29 mouse cellular contexts compared by ENCODE assay signal in genomic region chr11:74515046-74515445, GRCm38 (mm10).
DNase-seq lines count a peak whose midpoint lies in the region; ATAC-seq and TF ChIP-seq lines count a peak whose summit lies in the region.
"Had no signal": no experiment of that assay in that cellular context is flagged by ENCODE, and none has a peak within 500 bp of the region (broad histone marks: within the 10 kb centered on the region; RNA-seq: fewer than 3 reads in every experiment).

No protein-coding gene starts in this region.

- no peak for TF ChIP-seq EP300 in heart, postnatal 0 days (IDR thresholded peaks at IDR 0.05; ENCODE audit: low read depth)

- H3K27me3 ChIP-seq in heart, embryonic 12.5 days (replicated peaks) = no peaks in the 10 kb centered on the region
- H3K27me3 ChIP-seq in heart, postnatal 0 days (ENCODE audit: control insufficient read depth, insufficient read depth, low read length) = no peaks in the 10 kb centered on the region
- H3K27me3 ChIP-seq: CH12.LX; intestine, embryonic 15.5 days; lung, embryonic 15.5 days; neural tube, embryonic 15.5 days had no signal

- H3K36me3 ChIP-seq in heart, embryonic 12.5 days = 0 out of 2 replicates have a peak, but pooled peaks cover 2% of the 10 kb centered on the region
- H3K36me3 ChIP-seq in heart, postnatal 0 days (replicated peaks; ENCODE audit: control insufficient read depth, insufficient read depth, low read length) = no peaks in the 10 kb centered on the region
- H3K36me3 ChIP-seq: hindbrain, embryonic 10.5 days; intestine, embryonic 15.5 days; limb, embryonic 12.5 days; lung, embryonic 15.5 days; midbrain, embryonic 10.5 days; neural tube, embryonic 15.5 days had no signal

- H3K4me1 ChIP-seq in heart, embryonic 12.5 days (replicated peaks) = peaks cover 54% of the 10 kb centered on the region
- peaks cover 12% of the 10 kb centered on the region for H3K4me1 ChIP-seq in heart, postnatal 0 days (ENCODE audit: control insufficient read depth, insufficient read depth)
- H3K4me1 ChIP-seq: forebrain, embryonic 13.5 days; intestine, embryonic 15.5 days; limb, embryonic 12.5 days; lung, embryonic 15.5 days; midbrain, embryonic 10.5 days had no signal

- H3K4me2 ChIP-seq in heart, embryonic 12.5 days = peak overlapping the region; percentile 32
- no peak overlapping the region for H3K4me2 ChIP-seq in heart, postnatal 0 days (ENCODE audit: low read depth, low read length)
- H3K4me2 ChIP-seq: forebrain, embryonic 13.5 days; intestine, embryonic 15.5 days; limb, embryonic 12.5 days; lung, embryonic 15.5 days; neural tube, embryonic 15.5 days had no signal

- no peak for DNase-seq in layer of hippocampus, adult 2 months (ENCODE audit: low spot score in 2 of 2)
- DNase-seq in layer of hippocampus, postnatal 25 days (ENCODE audit: extremely low spot score in 1 of 2, low spot score in 1 of 2) = no peak
- DNase-seq in heart, postnatal 0 days (ENCODE audit: low spot score) = peak; percentile 44
- DNase-seq in kidney, adult 18-20 months = no peak
- DNase-seq in adrenal gland, adult 18-20 months (ENCODE audit: low spot score in 2 of 2) = no peak
- DNase-seq in urinary bladder, postnatal 10 days (ENCODE audit: low spot score) = no peak
- DNase-seq: adrenal gland, adult 8-10 months; B cell, adult 2 months; cerebellum, adult 18-20 months; cerebellum, postnatal 36 days; embryo, embryonic 11 days; gastrocnemius, postnatal 36 days; kidney, adult 9 months; kidney, postnatal 14 days; layer of hippocampus, postnatal 36 days; lung, postnatal 4 days; right cerebral cortex, adult 18-20 months had no signal

- H3K27ac ChIP-seq in layer of hippocampus, adult 2 months = peak overlapping the region; percentile 69; the same call in 1 of the 2 replicates
- H3K27ac ChIP-seq in heart, embryonic 12.5 days (ENCODE audit: poor library complexity, severe bottlenecking) = peak overlapping the region; percentile 68
- peak overlapping the region; percentile 3; the same call in 1 of the 2 replicates for H3K27ac ChIP-seq in heart, postnatal 0 days (ENCODE audit: low read depth)
- H3K27ac ChIP-seq: forebrain, embryonic 13.5 days; hindbrain, embryonic 10.5 days; intestine, embryonic 15.5 days; limb, embryonic 12.5 days; liver, embryonic 14.5 days; lung, embryonic 15.5 days; midbrain, embryonic 10.5 days; neural tube, embryonic 15.5 days had no signal

- ATAC-seq in heart, embryonic 12.5 days (ENCODE audit: insufficient number of reproducible peaks, low FRiP score) = peak; percentile 44
- peak; percentile 55 for ATAC-seq in heart, postnatal 0 days (ENCODE audit: insufficient read depth, low read depth)
- ATAC-seq: forebrain, embryonic 13.5 days; hindbrain, embryonic 16.5 days; intestine, embryonic 15.5 days had no signal

- H3K9ac ChIP-seq in heart, embryonic 12.5 days = no peak overlapping the region
- no peak overlapping the region for H3K9ac ChIP-seq in heart, postnatal 0 days (replicated peaks; ENCODE audit: low read depth, low read length)
- H3K9ac ChIP-seq: forebrain, embryonic 13.5 days; intestine, embryonic 15.5 days; limb, embryonic 12.5 days; liver, embryonic 14.5 days; lung, embryonic 15.5 days; neural tube, embryonic 15.5 days had no signal

- no peak overlapping the region for H3K4me3 ChIP-seq in layer of hippocampus, adult 2 months
- no peak overlapping the region for H3K4me3 ChIP-seq in heart, embryonic 12.5 days
- H3K4me3 ChIP-seq in heart, postnatal 0 days (ENCODE audit: low read depth, low read length) = no peak overlapping the region
- H3K4me3 ChIP-seq: forebrain, embryonic 13.5 days; hindbrain, embryonic 10.5 days; intestine, embryonic 15.5 days; limb, embryonic 12.5 days; lung, embryonic 15.5 days; midbrain, embryonic 10.5 days; neural tube, embryonic 15.5 days had no signal

- no peaks in the 10 kb centered on the region for H3K9me3 ChIP-seq in heart, embryonic 12.5 days (replicated peaks)
- H3K9me3 ChIP-seq in heart, postnatal 0 days (replicated peaks; ENCODE audit: control insufficient read depth, low read length) = no peaks in the 10 kb centered on the region
- H3K9me3 ChIP-seq: forebrain, embryonic 13.5 days; G1E; hindbrain, embryonic 10.5 days; intestine, embryonic 15.5 days; limb, embryonic 12.5 days; lung, embryonic 15.5 days; midbrain, embryonic 10.5 days; neural tube, embryonic 15.5 days had no signal

- 27% methylated on average over 3 of the region's 3 CpGs for WGBS in heart, embryonic 12.5 days
- 25% methylated on average over 3 of the region's 3 CpGs for WGBS in heart, postnatal 0 days

- no peak for TF ChIP-seq CTCF in layer of hippocampus, adult 2 months (conservative IDR thresholded peaks at IDR 0.05)
- no peak for TF ChIP-seq CTCF in heart, postnatal 0 days (IDR thresholded peaks at IDR 0.05; ENCODE audit: low read depth)

Comparison
In these comparisons a context has a peak if more than half of its experiments do, and no peak if none do; other contexts are left out.
1. H3K27ac ChIP-seq: peak in every context shown above with its lines; median percentile 69 in layer of hippocampus, adult 2 months; 68 in heart, embryonic 12.5 days; 3 in heart, postnatal 0 days.